Mouse (Mus musculus) fat pad, adult 2 months (tissue): ENCODE data around the gene Foxn3.

Experiments
- DNase-seq: peaks from one replicate; pipeline ENCODE4 v3.0.0-alpha.2; 2011; ENCODE audit warnings: low read depth, low spot score; ENCODE audit errors: extremely low read depth

Foxn3 gene

GRCm38 (mm10) chr12:99360958-99361751 is 202.2 kb downstream of the Foxn3 start:
- DNase-seq = no peak

DNA sequence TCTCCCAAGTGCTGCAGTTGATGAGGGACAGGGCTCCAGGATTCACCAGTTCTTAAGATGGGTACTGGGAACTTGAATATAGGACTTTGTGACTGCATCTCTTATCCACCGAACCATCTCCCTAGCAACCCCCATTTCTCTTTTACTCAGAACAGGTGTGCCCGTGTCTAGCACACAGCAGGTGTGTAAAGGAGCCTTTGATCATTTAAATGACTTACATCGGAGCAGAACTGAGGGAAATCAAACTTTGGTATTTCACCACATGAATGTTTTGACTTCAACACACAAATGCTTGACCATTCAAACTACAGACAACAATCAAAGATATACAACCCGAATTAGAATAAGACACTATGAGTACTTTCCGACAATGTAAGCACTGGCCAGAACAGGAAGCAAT is 204.7 kb downstream of the Foxn3 start:
- no peak for DNase-seq

GRCm38 (mm10) chr12:99356660-99357059 is 206.7 kb downstream of the Foxn3 start:
- DNase-seq = no peak

GRCm38 (mm10) chr12:99353692-99354091 is 209.7 kb downstream of the Foxn3 start:
- DNase-seq = no peak

DNA sequence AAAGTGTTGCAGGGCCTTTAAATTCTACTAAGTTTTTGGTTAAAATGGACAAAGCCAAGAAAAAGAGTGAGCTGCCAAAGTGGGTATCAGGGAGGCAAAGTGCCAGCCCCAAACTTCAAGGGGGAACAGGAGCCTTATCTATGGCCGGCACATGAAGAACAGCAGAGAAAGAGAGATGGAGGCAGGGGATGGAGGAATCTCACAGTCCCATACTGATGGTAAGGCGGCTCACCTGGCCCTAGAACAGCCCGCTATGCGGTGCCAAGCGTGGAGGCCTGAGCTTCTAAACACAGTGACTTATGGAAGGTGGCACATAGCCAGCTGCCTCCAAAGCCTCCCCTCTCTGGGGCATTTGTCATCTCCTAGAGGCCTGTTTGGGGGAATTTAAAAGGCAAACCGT is 210.8 kb downstream of the Foxn3 start:
- no peak for DNase-seq

GRCm38 (mm10) chr12:99352136-99352535 is 211.2 kb downstream of the Foxn3 start:
- DNase-seq = no peak

DNA sequence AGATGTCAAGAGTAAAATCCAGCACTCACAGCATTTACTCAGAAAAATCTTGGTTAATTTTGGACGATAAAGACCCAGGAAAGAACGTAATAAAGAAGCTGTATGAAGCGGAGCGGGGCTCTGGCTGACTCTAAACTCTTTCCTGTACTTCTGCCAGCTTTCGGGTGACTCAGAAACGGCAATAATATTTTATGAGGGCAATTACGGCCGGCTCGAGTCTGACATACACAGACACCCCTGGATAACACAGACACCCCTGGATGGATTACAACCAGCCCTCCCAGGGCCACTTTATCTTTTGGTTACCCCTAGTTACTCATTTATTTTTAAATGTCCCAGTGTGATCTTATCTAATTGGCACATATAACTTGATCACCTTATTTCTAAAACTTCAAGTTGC is 211.7 kb downstream of the Foxn3 start:
- no peak for DNase-seq

DNA sequence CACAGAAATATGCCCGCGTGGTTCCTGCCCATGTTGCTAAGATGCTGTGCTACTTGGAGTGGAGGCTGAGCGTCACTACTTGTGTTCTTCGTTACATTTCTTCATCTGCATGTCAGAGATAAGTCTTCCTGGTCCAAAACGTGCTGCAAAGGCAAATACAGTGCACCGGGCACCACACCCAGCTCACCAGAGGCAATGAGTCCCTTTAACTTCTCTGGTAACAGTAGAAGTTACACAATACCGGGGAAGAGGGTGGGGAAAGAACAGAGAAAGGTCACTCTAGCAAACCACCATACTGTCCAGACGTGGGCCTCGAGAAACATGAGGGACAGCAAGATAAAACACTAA is 213.8 kb downstream of the Foxn3 start:
- no peak for DNase-seq

DNA sequence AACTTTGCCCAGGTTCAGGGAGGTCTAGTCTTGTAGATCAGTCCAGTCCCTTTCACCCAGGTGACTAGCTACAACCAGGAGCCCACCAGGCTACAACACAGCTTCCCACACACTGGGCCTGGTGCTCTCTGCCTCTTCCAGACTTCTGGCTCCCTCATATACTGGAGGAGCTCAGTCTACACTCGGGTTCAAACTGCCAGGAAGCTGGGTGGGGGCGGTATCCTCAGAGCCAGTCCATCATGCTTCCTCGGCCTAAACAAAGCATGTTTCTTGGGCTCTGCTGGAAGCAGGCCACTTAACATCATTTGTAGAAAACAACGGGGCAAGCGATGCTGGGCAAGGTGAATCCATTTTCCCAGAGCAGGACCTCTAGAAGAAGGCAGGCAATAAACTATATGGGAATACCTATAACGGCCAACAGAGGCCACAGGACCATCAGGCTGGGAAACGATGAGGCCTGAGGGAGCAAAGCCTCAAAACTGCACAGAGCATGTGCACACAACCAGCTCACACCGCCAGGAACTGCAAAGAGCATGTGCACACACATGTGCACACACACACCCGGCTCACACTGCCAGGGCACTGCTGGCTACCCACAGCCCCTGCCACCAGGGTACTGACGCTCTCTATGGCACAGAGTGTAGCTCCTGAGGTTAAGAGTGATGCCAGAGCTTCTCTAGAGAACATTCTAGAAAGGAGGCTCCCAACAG is 214.3 kb downstream of the Foxn3 start:
- no peak for DNase-seq

DNA sequence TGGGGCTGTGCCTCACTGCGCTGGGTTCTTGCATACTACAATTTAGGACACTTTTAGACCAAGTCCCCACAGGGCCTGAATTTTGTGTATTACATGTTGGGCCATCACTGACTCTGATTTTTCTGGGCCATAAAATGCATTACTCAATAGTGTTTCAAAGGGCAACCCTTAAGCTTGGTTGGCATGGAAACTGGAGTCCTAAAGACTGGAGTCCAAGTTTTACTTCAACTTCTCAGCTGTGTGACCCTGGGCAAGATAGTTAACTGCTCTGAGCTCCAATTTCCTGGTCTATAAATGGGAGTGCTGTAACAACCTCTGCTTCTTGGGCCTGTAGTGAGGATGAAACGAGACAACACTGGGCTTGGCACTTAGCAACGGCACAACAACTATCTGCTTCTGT is 215.9 kb downstream of the Foxn3 start:
- DNase-seq = peak; percentile 87

GRCm38 (mm10) chr12:99346982-99347381 is 216.4 kb downstream of the Foxn3 start:
- DNase-seq = no peak

GRCm38 (mm10) chr12:99345323-99345722 is 218.1 kb downstream of the Foxn3 start:
- no peak for DNase-seq

DNA sequence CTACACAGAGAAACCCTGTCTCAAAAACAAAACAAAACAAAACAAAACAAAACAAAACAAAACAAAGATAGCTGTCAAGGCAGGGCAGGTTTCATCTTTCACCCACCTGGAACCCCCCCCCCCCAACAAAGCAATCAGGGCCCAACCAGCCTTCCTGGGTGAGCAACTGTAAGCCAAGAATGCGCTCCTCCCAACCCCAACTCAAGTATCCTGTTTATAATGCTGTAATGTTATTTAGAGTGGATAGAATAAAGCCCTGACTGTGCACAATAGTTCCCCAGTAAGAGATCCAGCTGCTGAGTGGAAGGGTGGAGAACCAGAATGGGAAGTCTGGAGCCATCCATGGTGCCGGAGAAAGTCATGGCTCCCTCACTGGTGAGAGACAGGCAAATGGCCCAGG is 220.0 kb downstream of the Foxn3 start:
- no peak for DNase-seq

- no peak for DNase-seq
Measured at GRCm38 (mm10) chr12:99342160-99342559, 221.2 kb downstream of the Foxn3 start.

- no peak for DNase-seq
Measured at GRCm38 (mm10) chr12:99341751-99342150, 221.6 kb downstream of the Foxn3 start.

GRCm38 (mm10) chr12:99340418-99341182 is 222.8 kb downstream of the Foxn3 start:
- DNase-seq = no peak

DNA sequence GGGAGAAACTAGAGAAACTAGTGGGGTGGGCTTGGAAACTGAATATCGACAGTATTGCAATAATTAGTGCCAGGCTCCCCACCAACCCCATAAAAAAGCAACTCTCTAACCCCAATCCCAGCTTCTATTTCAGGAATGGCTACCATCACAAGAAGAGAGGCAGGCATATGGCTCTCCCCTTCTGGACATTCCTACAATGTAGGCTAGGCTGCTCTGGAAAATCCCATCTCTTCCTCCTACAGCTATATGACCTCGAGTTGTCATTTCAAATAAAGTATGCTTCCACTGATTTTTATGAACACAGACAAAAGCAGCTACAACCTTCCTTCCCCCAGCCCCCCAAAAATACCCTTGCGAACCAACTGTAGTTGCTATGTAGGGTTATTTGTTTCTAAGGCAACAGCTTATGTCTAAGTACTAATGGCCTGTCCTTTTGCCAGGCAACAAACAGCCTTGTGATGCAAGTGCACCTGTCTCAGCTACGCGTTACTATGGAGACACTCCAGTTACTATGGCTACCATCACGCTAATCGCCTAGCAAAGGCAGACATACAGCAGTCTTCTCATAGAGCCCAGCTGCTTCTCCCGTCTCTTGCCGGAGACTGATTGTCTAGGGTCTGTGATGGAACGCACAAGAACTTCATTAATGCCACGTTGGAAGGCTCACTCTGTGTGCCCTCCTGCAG is 223.6 kb downstream of the Foxn3 start:
- DNase-seq = no peak

GRCm38 (mm10) chr12:99338754-99339153 is 224.6 kb downstream of the Foxn3 start:
- DNase-seq = no peak

DNA sequence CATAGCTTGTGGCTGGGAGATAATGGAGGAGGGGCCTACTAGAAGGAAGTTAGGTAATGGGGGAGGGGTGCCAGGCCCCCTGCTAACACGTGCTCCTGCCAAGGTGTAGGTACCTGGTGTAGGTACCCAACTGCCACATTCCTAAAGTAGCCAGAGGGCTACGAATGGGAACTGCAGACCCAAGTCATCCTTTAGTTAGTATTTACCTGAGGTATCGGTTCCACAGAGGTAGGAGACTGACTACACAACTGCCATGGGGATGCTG is 226.3 kb downstream of the Foxn3 start:
- no peak for DNase-seq

- DNase-seq = peak; percentile 92
Measured at GRCm38 (mm10) chr12:99336349-99337170, 226.8 kb downstream of the Foxn3 start.

DNA sequence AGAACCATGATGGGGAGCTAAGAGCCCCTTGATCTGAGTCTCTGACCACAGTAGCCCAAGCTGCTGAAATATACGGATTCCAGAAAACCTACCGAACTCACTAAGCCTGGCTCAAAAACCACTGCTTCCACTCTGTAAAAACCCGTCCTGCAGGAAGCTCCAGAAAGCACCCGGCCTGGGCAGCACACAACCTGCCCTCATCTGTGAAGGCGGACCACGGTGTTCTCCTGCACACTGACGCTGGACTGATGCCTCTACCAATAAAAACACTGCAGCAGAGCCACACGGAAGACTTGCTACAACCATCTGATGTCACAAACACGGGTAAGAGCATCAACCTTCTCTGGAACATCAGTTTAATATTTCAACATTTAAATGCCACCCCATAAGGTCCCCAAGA is 227.8 kb downstream of the Foxn3 start:
- peak; percentile 77 for DNase-seq
